Mouse (Mus musculus): ENCODE data around the gene Vmn2r84. TPM values are rescaled to one million over a fixed set of nuclear protein-coding genes. Genes with fewer than 3 reads are reported as not detected.
"Not testable (repeated sequence)": the region's sequence is repeated elsewhere in the genome, so short reads cannot be mapped to it uniquely, and the experiment has no call there.

Vmn2r84 gene
- 0.03 TPM in 2 replicates for polyA plus RNA-seq (2012; rRNA removed)

GRCm38 (mm10) chr10:130394232-130394631, at the start of gene Vmn2r84:
Vmn2r84 (minus strand) TSS chr10:130394332.
- no peak for DNase-seq (ENCODE audit: low read depth)
- TF ChIP-seq CTCF (IDR thresholded peaks at IDR 0.05; ENCODE audit: borderline replicate concordance, extremely low read depth, insufficient read depth, insufficient read length) (no peak), POLR2A (IDR thresholded peaks at IDR 0.05; ENCODE audit: borderline replicate concordance, extremely low read depth, insufficient read depth, insufficient read length, poor library complexity, severe bottlenecking) (no peak)

GRCm38 (mm10) chr10:130434185-130434898, 40.2 kb upstream of the Vmn2r84 start:
- not testable (repeated sequence) for DNase-seq (ENCODE audit: low read depth)

- DNase-seq (ENCODE audit: low read depth): not testable (repeated sequence)
These were observed 35.5 kb upstream of the Vmn2r84 start, which contains the start of gene Vmn2r85 for GRCm38 (mm10) chr10:130429603-130430002. Vmn2r85 (minus strand) TSS chr10:130429703.

- DNase-seq (ENCODE audit: low read depth): not testable (repeated sequence)
These were observed 28.2 kb upstream of the Vmn2r84 start for GRCm38 (mm10) chr10:130422368-130422767.

- no peak for TF ChIP-seq CTCF (IDR thresholded peaks at IDR 0.05; ENCODE audit: borderline replicate concordance, extremely low read depth, insufficient read depth, insufficient read length)
- DNase-seq (ENCODE audit: low read depth): no peak
These were observed 26.3 kb upstream of the Vmn2r84 start for GRCm38 (mm10) chr10:130420401-130420800.

GRCm38 (mm10) chr10:130419954-130420353, 25.8 kb upstream of the Vmn2r84 start:
- not testable (repeated sequence) for DNase-seq (ENCODE audit: low read depth)

GRCm38 (mm10) chr10:130416352-130416751, 22.2 kb upstream of the Vmn2r84 start:
- not testable (repeated sequence) for DNase-seq (ENCODE audit: low read depth)

GRCm38 (mm10) chr10:130412167-130412698, 18.1 kb upstream of the Vmn2r84 start:
- DNase-seq (ENCODE audit: low read depth): not testable (repeated sequence)

GRCm38 (mm10) chr10:130375145-130375544, 19.0 kb downstream of the Vmn2r84 start:
- TF ChIP-seq POLR2A (IDR thresholded peaks at IDR 0.05; ENCODE audit: borderline replicate concordance, extremely low read depth, insufficient read depth, insufficient read length, poor library complexity, severe bottlenecking): no peak
- no peak for TF ChIP-seq CTCF (IDR thresholded peaks at IDR 0.05; ENCODE audit: borderline replicate concordance, extremely low read depth, insufficient read depth, insufficient read length)

GRCm38 (mm10) chr10:130372491-130373173, 21.5 kb downstream of the Vmn2r84 start:
- DNase-seq (ENCODE audit: low read depth): no peak
- TF ChIP-seq POLR2A (IDR thresholded peaks at IDR 0.05; ENCODE audit: borderline replicate concordance, extremely low read depth, insufficient read depth, insufficient read length, poor library complexity, severe bottlenecking) (no peak), CTCF (IDR thresholded peaks at IDR 0.05; ENCODE audit: borderline replicate concordance, extremely low read depth, insufficient read depth, insufficient read length) (no peak)

More at GRCm38 (mm10) chr10:130375145-130375544, 19.0 kb downstream of the Vmn2r84 start:
- no peak for DNase-seq (ENCODE audit: low read depth)

GRCm38 (mm10) chr10:130371644-130372043, 22.5 kb downstream of the Vmn2r84 start:
- no peak for DNase-seq (ENCODE audit: low read depth)
- TF ChIP-seq CTCF (IDR thresholded peaks at IDR 0.05; ENCODE audit: borderline replicate concordance, extremely low read depth, insufficient read depth, insufficient read length) (no peak), POLR2A (IDR thresholded peaks at IDR 0.05; ENCODE audit: borderline replicate concordance, extremely low read depth, insufficient read depth, insufficient read length, poor library complexity, severe bottlenecking) (no peak)

- DNase-seq (ENCODE audit: low read depth): no peak
- TF ChIP-seq CTCF (IDR thresholded peaks at IDR 0.05; ENCODE audit: borderline replicate concordance, extremely low read depth, insufficient read depth, insufficient read length) (no peak), POLR2A (IDR thresholded peaks at IDR 0.05; ENCODE audit: borderline replicate concordance, extremely low read depth, insufficient read depth, insufficient read length, poor library complexity, severe bottlenecking) (no peak)
These were observed 24.0 kb downstream of the Vmn2r84 start for GRCm38 (mm10) chr10:130370005-130370682.

GRCm38 (mm10) chr10:130368384-130368783, 25.7 kb downstream of the Vmn2r84 start:
- no peak for TF ChIP-seq CTCF (IDR thresholded peaks at IDR 0.05; ENCODE audit: borderline replicate concordance, extremely low read depth, insufficient read depth, insufficient read length)
- no peak for DNase-seq (ENCODE audit: low read depth)

Measured in brain, embryonic 14.5 days (tissue).